Mouse (Mus musculus) MEL (cell line): ENCODE data around the gene Dhrs3. TPM values are rescaled to one million over a fixed set of nuclear protein-coding genes. Genes with fewer than 3 reads are reported as not detected.

Source experiments
- DNase-seq: peaks from one replicate; pipeline ENCODE4 v3.0.0; 2011; ENCODE audit warnings: low read depth, low spot score
- H3K27ac ChIP-seq: 2 replicates; pipeline ENCODE4 v1.5.1; 2012; ENCODE audit warnings: low read depth, mild to moderate bottlenecking, control low read depth, low read length, moderate library complexity; ENCODE audit not compliant: control insufficient read depth
- H3K27me3 ChIP-seq, 2 experiments: fragments of 150-350 bp in 1 of 2; sonication (generic) in 1 of 2; 2 replicates each; pipeline ENCODE4 v1.6.1; 2012; ENCODE audit warnings: low read length in 2 of 2, mild to moderate bottlenecking in 2 of 2, improper control_type of control experiment in 1 of 2, moderate library complexity in 1 of 2; ENCODE audit not compliant: insufficient read depth in 2 of 2, control insufficient read depth in 1 of 2
- H3K36me3 ChIP-seq, 2 experiments: 2 replicates each; pipeline ENCODE4 v1.6.1; 2012 to 2014; ENCODE audit warnings: low read length in 2 of 2, improper control_type of control experiment in 1 of 2, inconsistent platforms in 1 of 2, mild to moderate bottlenecking in 1 of 2; ENCODE audit not compliant: insufficient read depth in 2 of 2, control insufficient read depth in 1 of 2
- H3K4me1 ChIP-seq, 2 experiments: fragments of 150-350 bp in 1 of 2; sonication (generic) in 1 of 2; 2 replicates each; pipeline ENCODE4 v1.6.1; 2012; ENCODE audit warnings: low read length in 2 of 2, improper control_type of control experiment in 1 of 2, mild to moderate bottlenecking in 1 of 2; ENCODE audit not compliant: insufficient read depth in 2 of 2, control insufficient read depth in 1 of 2
- H3K4me3 ChIP-seq, 2 experiments: fragments of 150-350 bp in 1 of 2; sonication (generic) in 1 of 2; 2 replicates each; pipeline ENCODE4 v1.5.1; 2012; ENCODE audit warnings: low read depth in 2 of 2, low read length in 2 of 2, mild to moderate bottlenecking in 2 of 2, moderate library complexity in 2 of 2, control low read depth in 1 of 2, improper control_type of control experiment in 1 of 2; ENCODE audit not compliant: control insufficient read depth in 1 of 2, insufficient read depth in 1 of 2
- H3K79me2 ChIP-seq: 2 replicates; pipeline ENCODE4 v1.6.1; 2012; ENCODE audit warnings: mild to moderate bottlenecking, low read length, moderate library complexity; ENCODE audit not compliant: control insufficient read depth, poor library complexity, insufficient read depth
- H3K9ac ChIP-seq: 2 replicates; pipeline ENCODE4 v1.6.1; 2012; ENCODE audit warnings: low read depth, mild to moderate bottlenecking, control low read depth, low read length, moderate library complexity; ENCODE audit not compliant: control insufficient read depth, poor library complexity, severe bottlenecking
- H3K9me3 ChIP-seq: fragments of 150-350 bp; sonication (generic); replicated peaks from 2 replicates; pipeline ENCODE4 v1.6.1; 2012; ENCODE audit warnings: mild to moderate bottlenecking, low read length, improper control_type of control experiment, moderate library complexity; ENCODE audit not compliant: insufficient read depth
- CHD2 ChIP-seq: IDR thresholded peaks from 2 replicates; pipeline ENCODE4 v1.6.1; 2011; ENCODE audit warnings: low read length, improper control_type of control experiment
- CTCF ChIP-seq, 3 experiments: IDR thresholded peaks in 2 of 3; conservative IDR thresholded peaks in 1 of 3; 2 replicates each; pipeline ENCODE4 v1.5.1; 2011 to 2012; ENCODE audit warnings: low read length in 3 of 3, low read depth in 2 of 3, mild to moderate bottlenecking in 2 of 3, improper control_type of control experiment in 1 of 3, inconsistent platforms in 1 of 3, mixed read lengths in 1 of 3, moderate library complexity in 1 of 3; ENCODE audit not compliant: control insufficient read depth in 1 of 3, insufficient read depth in 1 of 3, poor library complexity in 1 of 3, severe bottlenecking in 1 of 3
- ELF1 ChIP-seq: IDR thresholded peaks from 2 replicates; pipeline ENCODE4 v1.6.1; 2014; ENCODE audit warnings: low read depth, mild to moderate bottlenecking, inconsistent platforms, low read length, improper control_type of control experiment, moderate library complexity
- EP300 ChIP-seq, 2 experiments: IDR thresholded peaks; 2 replicates each; pipeline ENCODE4 v1.6.1; 2011; ENCODE audit warnings: improper control_type of control experiment in 2 of 2, low read length in 2 of 2, low read depth in 1 of 2, mild to moderate bottlenecking in 1 of 2
- GATA1 ChIP-seq: IDR thresholded peaks from 2 replicates; pipeline ENCODE4 v1.6.1; 2011; ENCODE audit warnings: low read depth, low read length, improper control_type of control experiment
- HCFC1 ChIP-seq: IDR thresholded peaks from 2 replicates; pipeline ENCODE4 v1.6.1; 2012; ENCODE audit warnings: low read depth, mild to moderate bottlenecking, inconsistent platforms, low read length, improper control_type of control experiment, moderate library complexity
- JUND ChIP-seq: IDR thresholded peaks from 2 replicates; pipeline ENCODE4 v1.6.1; 2011; ENCODE audit warnings: low read depth, mild to moderate bottlenecking, improper control_type of control experiment, low read length
- MYB ChIP-seq: IDR thresholded peaks from 2 replicates; pipeline ENCODE4 v1.6.1; 2011; ENCODE audit warnings: mild to moderate bottlenecking, low read depth, low read length, improper control_type of control experiment
- NELFE ChIP-seq: IDR thresholded peaks from 2 replicates; pipeline ENCODE4 v1.6.1; 2011; ENCODE audit warnings: low read depth, low read length, improper control_type of control experiment
- RAD21 ChIP-seq: IDR thresholded peaks from 2 replicates; pipeline ENCODE4 v1.6.1; 2011; ENCODE audit warnings: mild to moderate bottlenecking, low read depth, low read length, improper control_type of control experiment
- SMC3 ChIP-seq: IDR thresholded peaks from 2 replicates; pipeline ENCODE4 v1.6.1; 2011; ENCODE audit warnings: low read depth, low read length, improper control_type of control experiment
- TAL1 ChIP-seq: IDR thresholded peaks from 2 replicates; pipeline ENCODE4 v1.6.1; 2012; ENCODE audit warnings: mild to moderate bottlenecking, inconsistent platforms, low read length, moderate library complexity, mixed read lengths
- TBP ChIP-seq: IDR thresholded peaks from 2 replicates; pipeline ENCODE4 v1.8.0; 2011; ENCODE audit warnings: low read depth, low read length, improper control_type of control experiment
- USF1 ChIP-seq: IDR thresholded peaks from 2 replicates; pipeline ENCODE4 v1.6.1; 2014; ENCODE audit warnings: low read depth, mild to moderate bottlenecking, inconsistent platforms, low read length, improper control_type of control experiment, moderate library complexity
- USF2 ChIP-seq, 2 experiments: IDR thresholded peaks; 2 replicates each; pipeline ENCODE4 v1.6.1; 2011 to 2012; ENCODE audit warnings: improper control_type of control experiment in 2 of 2, low read length in 2 of 2, borderline replicate concordance in 1 of 2, inconsistent platforms in 1 of 2, low read depth in 1 of 2, mild to moderate bottlenecking in 1 of 2; ENCODE audit not compliant: insufficient read depth in 1 of 2
- ZC3H11A ChIP-seq: IDR thresholded peaks from 2 replicates; pipeline ENCODE4 v1.6.1; 2012; ENCODE audit warnings: low read depth, mild to moderate bottlenecking, inconsistent platforms, low read length, improper control_type of control experiment
- ZKSCAN1 ChIP-seq: IDR thresholded peaks from 2 replicates; pipeline ENCODE4 v1.6.1; 2012; ENCODE audit warnings: low read depth, mild to moderate bottlenecking, inconsistent platforms, low read length, improper control_type of control experiment, moderate library complexity
- ZMIZ1 ChIP-seq: IDR thresholded peaks from 2 replicates; pipeline ENCODE4 v1.6.1; 2012; ENCODE audit warnings: low read depth, mild to moderate bottlenecking, inconsistent platforms, low read length, improper control_type of control experiment, moderate library complexity
- polyA plus RNA-seq, 2 experiments: library from polyadenylated mRNA; stranded (reverse) in 1 of 2; unstranded in 1 of 2; fragments of >175 nt in 1 of 2; fragments of >200 nt in 1 of 2; gene quantifications; 2 replicates each; pipeline versions ENCODE4 v1.2.1 to v1.2.4; 2012; ENCODE audit warnings: low replicate concordance in 2 of 2, low read depth in 1 of 2; ENCODE audit not compliant: insufficient read length in 2 of 2, insufficient read depth in 1 of 2, missing spikeins in 1 of 2
- total RNA-seq: library from RNA; depleted of rRNA; stranded (reverse); fragments of 300-350 nt; gene quantifications from 2 replicates; pipeline ENCODE4 v1.2.3, GENCODE M21; 2012

Dhrs3 gene
- total and polyA plus RNA-seq, 3 experiments: 0.89 to 2.2 TPM; not detected in 1

- TF ChIP-seq MYB (no peak), CTCF (IDR thresholded peaks at IDR 0.05 in 2 of 3, conservative IDR thresholded peaks at IDR 0.05 in 1 of 3; ENCODE audit: control insufficient read depth in 1 of 3, insufficient read depth in 1 of 3, low read depth in 2 of 3, low read length in 3 of 3, poor library complexity in 1 of 3, severe bottlenecking in 1 of 3) (no peak), ZC3H11A (no peak), RAD21 (no peak), ZMIZ1 (no peak), ELF1 (no peak), HCFC1 (no peak), NELFE (no peak), TBP (no peak), USF1 (no peak)
- H3K4me3 ChIP-seq: no peak overlapping the region
- H3K79me2 ChIP-seq: no peaks in the 10 kb centered on the region
- no peaks in the 10 kb centered on the region for H3K9me3 ChIP-seq
- no peak for DNase-seq
- H3K4me1 ChIP-seq: peaks cover 0 to 3% of the 10 kb centered on the region in 2 experiments; a peak in 2 of 4 replicates
- H3K36me3 ChIP-seq: no peaks in the 10 kb centered on the region
- H3K9ac ChIP-seq: no peak overlapping the region
- H3K27ac ChIP-seq: no peak overlapping the region
- no peaks in the 10 kb centered on the region for H3K27me3 ChIP-seq
These were observed 24.0 kb upstream of the Dhrs3 start for GRCm38 (mm10) chr4:144868584-144868983.

- Histone ChIP-seq H3K27ac (no peak overlapping the region), H3K4me1 (peaks cover 0 to 6% of the 10 kb centered on the region in 2 experiments; a peak in 2 of 4 replicates), H3K9ac (no peak overlapping the region; the same call in 1 of the 2 replicates), H3K36me3 (no peaks in the 10 kb centered on the region), H3K4me3 (no peak overlapping the region), H3K79me2 (no peaks in the 10 kb centered on the region), H3K9me3 (no peaks in the 10 kb centered on the region)
- peak; percentile 41 for DNase-seq
- TF ChIP-seq CTCF (IDR thresholded peaks at IDR 0.05 in 2 of 3, conservative IDR thresholded peaks at IDR 0.05 in 1 of 3; ENCODE audit: control insufficient read depth in 1 of 3, insufficient read depth in 1 of 3, low read depth in 2 of 3, low read length in 3 of 3, poor library complexity in 1 of 3, severe bottlenecking in 1 of 3) (peak; percentile 30 to 66 (median 63)), CHD2 (no peak), RAD21 (peak; percentile 72), ZKSCAN1 (no peak), JUND (no peak), GATA1 (no peak), USF2 (IDR thresholded peaks at IDR 0.05; ENCODE audit: borderline replicate concordance in 1 of 2, insufficient read depth in 1 of 2, low read depth in 1 of 2, low read length in 2 of 2) (no peak), ZC3H11A (peak; percentile 32; the same call in 1 of the 2 replicates), EP300 (IDR thresholded peaks at IDR 0.05; ENCODE audit: low read depth in 1 of 2, low read length in 2 of 2) (no peak), TAL1 (no peak), SMC3 (peak; percentile 39)
- TF ChIP-seq, all 39 proteins: peak for 4
- H3K27me3 ChIP-seq: no peaks in the 10 kb centered on the region
These were observed 19.7 kb upstream of the Dhrs3 start for GRCm38 (mm10) chr4:144872905-144873304.
